Mouse (Mus musculus) MEL (cell line): ENCODE results near the gene Slc45a2.

ENCODE experiments used
- CTCF ChIP-seq, 3 experiments: IDR thresholded peaks in 2 of 3; conservative IDR thresholded peaks in 1 of 3; 2 replicates each; pipeline ENCODE4 v1.5.1; 2011 to 2012; ENCODE audit warnings: low read length in 3 of 3, low read depth in 2 of 3, mild to moderate bottlenecking in 2 of 3, improper control_type of control experiment in 1 of 3, inconsistent platforms in 1 of 3, mixed read lengths in 1 of 3, moderate library complexity in 1 of 3; ENCODE audit not compliant: control insufficient read depth in 1 of 3, insufficient read depth in 1 of 3, poor library complexity in 1 of 3, severe bottlenecking in 1 of 3
- EP300 ChIP-seq, 2 experiments: IDR thresholded peaks; 2 replicates each; pipeline ENCODE4 v1.6.1; 2011; ENCODE audit warnings: improper control_type of control experiment in 2 of 2, low read length in 2 of 2, low read depth in 1 of 2, mild to moderate bottlenecking in 1 of 2
- HCFC1 ChIP-seq: IDR thresholded peaks from 2 replicates; pipeline ENCODE4 v1.6.1; 2012; ENCODE audit warnings: low read depth, mild to moderate bottlenecking, inconsistent platforms, low read length, improper control_type of control experiment, moderate library complexity
- POLR2A ChIP-seq, 2 experiments: IDR thresholded peaks; 2 replicates each; pipeline ENCODE4 v1.6.1; 2011 to 2012; ENCODE audit warnings: low read length in 2 of 2, mild to moderate bottlenecking in 2 of 2, control low read depth in 1 of 2, improper control_type of control experiment in 1 of 2, low read depth in 1 of 2, moderate library complexity in 1 of 2; ENCODE audit not compliant: control insufficient read depth in 1 of 2, insufficient read depth in 1 of 2, poor library complexity in 1 of 2
- TBP ChIP-seq: IDR thresholded peaks from 2 replicates; pipeline ENCODE4 v1.8.0; 2011; ENCODE audit warnings: low read depth, low read length, improper control_type of control experiment
- TCF12 ChIP-seq: IDR thresholded peaks from 2 replicates; pipeline ENCODE4 v1.6.1; 2014; ENCODE audit warnings: low read depth, mild to moderate bottlenecking, inconsistent platforms, low read length, improper control_type of control experiment, moderate library complexity
- USF2 ChIP-seq, 2 experiments: IDR thresholded peaks; 2 replicates each; pipeline ENCODE4 v1.6.1; 2011 to 2012; ENCODE audit warnings: improper control_type of control experiment in 2 of 2, low read length in 2 of 2, borderline replicate concordance in 1 of 2, inconsistent platforms in 1 of 2, low read depth in 1 of 2, mild to moderate bottlenecking in 1 of 2; ENCODE audit not compliant: insufficient read depth in 1 of 2

DNA sequence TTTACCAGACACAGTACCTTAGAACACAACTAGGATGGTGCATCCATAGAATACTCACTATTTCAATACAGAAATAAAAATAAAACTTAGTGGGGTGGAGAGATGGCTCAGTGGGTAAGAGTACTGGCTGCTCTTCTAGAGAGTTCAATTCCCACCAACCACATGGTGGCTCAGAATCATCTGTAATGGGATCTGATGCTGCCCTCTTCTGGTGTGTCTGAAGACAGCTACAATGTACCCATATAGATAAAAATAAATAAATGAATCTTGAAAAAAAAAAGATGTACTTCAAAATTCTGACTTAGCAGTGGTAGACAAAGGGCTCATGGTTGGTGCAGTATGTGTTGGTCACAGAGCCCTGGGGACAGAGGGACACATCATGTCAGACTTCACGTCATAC is 9.0 kb upstream of the Slc45a2 start:
- no peak for TF ChIP-seq HCFC1
- no peak for TF ChIP-seq CTCF (IDR thresholded peaks at IDR 0.05 in 2 of 3, conservative IDR thresholded peaks at IDR 0.05 in 1 of 3; ENCODE audit: control insufficient read depth in 1 of 3, insufficient read depth in 1 of 3, low read depth in 2 of 3, low read length in 3 of 3, poor library complexity in 1 of 3, severe bottlenecking in 1 of 3)
- TF ChIP-seq EP300 (IDR thresholded peaks at IDR 0.05; ENCODE audit: low read depth in 1 of 2, low read length in 2 of 2) = no peak
- TF ChIP-seq TCF12 = no peak
- TF ChIP-seq TBP = no peak
- no peak for TF ChIP-seq USF2 (IDR thresholded peaks at IDR 0.05; ENCODE audit: borderline replicate concordance in 1 of 2, insufficient read depth in 1 of 2, low read depth in 1 of 2, low read length in 2 of 2)
- TF ChIP-seq POLR2A (IDR thresholded peaks at IDR 0.05; ENCODE audit: control insufficient read depth in 1 of 2, insufficient read depth in 1 of 2, low read depth in 1 of 2, low read length in 2 of 2, poor library complexity in 1 of 2) = no peak
